ENCODE assay signal across 8 mouse cellular contexts in genomic region chr9:57774168-57774567, GRCm38 (mm10). TPM values are rescaled to one million over a fixed set of nuclear protein-coding genes. Genes with fewer than 3 reads are reported as not detected.
DNase-seq lines count a peak whose midpoint lies in the region; ATAC-seq and TF ChIP-seq lines count a peak whose summit lies in the region.
"Had no signal": no experiment of that assay in that cellular context is flagged by ENCODE, and none has a peak within 500 bp of the region (broad histone marks: within the 10 kb centered on the region; RNA-seq: fewer than 3 reads in every experiment).

No protein-coding gene starts in this region.

- 13% methylated on average over 1 of the region's 1 CpGs for WGBS in hindbrain, embryonic 10.5 days
- WGBS in hindbrain, embryonic 16.5 days: 12% methylated on average over 1 of the region's 1 CpGs
- WGBS in liver, embryonic 13.5 days (ENCODE audit: insufficient replicate concordance): 3% methylated on average over 1 of the region's 1 CpGs

- TF ChIP-seq CTCF in E14TG2a.4 (conservative IDR thresholded peaks at IDR 0.05; ENCODE audit: low read length): peak; percentile 28

- peak overlapping the region; percentile 72; the same call in 1 of the 2 replicates for H3K27ac ChIP-seq in hindbrain, embryonic 10.5 days
- H3K27ac ChIP-seq in hindbrain, embryonic 16.5 days (ENCODE audit: low read depth, low read length): no peak overlapping the region
- peak overlapping the region; percentile 100 for H3K27ac ChIP-seq in liver, embryonic 13.5 days
- H3K27ac ChIP-seq: stomach, embryonic 15.5 days had no signal

- no peak for ATAC-seq in hindbrain, embryonic 16.5 days
- no peak for ATAC-seq in liver, embryonic 13.5 days (ENCODE audit: low read depth)
- ATAC-seq in granulocyte monocyte progenitor cell, adult 5-6 weeks (replicated peaks; ENCODE audit: poor library complexity, severe bottlenecking): no peak

- H3K4me2 ChIP-seq in hindbrain, embryonic 16.5 days (ENCODE audit: low read length): no peak overlapping the region
- peak overlapping the region; percentile 45 for H3K4me2 ChIP-seq in liver, embryonic 13.5 days
- H3K4me2 ChIP-seq: stomach, embryonic 15.5 days had no signal

- peaks cover 23% of the 10 kb centered on the region for H3K4me1 ChIP-seq in hindbrain, embryonic 10.5 days (replicated peaks)
- no peaks in the 10 kb centered on the region for H3K4me1 ChIP-seq in hindbrain, embryonic 16.5 days (ENCODE audit: control insufficient read depth, insufficient read depth, low read depth, low read length)
- H3K4me1 ChIP-seq in E14TG2a.4 (replicated peaks; ENCODE audit: low read depth, low read length): 0 out of 2 replicates have a peak, but pooled peaks cover 3% of the 10 kb centered on the region
- H3K4me1 ChIP-seq in liver, embryonic 13.5 days (replicated peaks): peaks cover 72% of the 10 kb centered on the region
- H3K4me1 ChIP-seq: stomach, embryonic 15.5 days had no signal

- no peak overlapping the region for H3K9ac ChIP-seq in hindbrain, embryonic 16.5 days (ENCODE audit: low read depth, low read length)
- H3K9ac ChIP-seq in liver, embryonic 13.5 days: peak overlapping the region; percentile 64
- H3K9ac ChIP-seq: stomach, embryonic 15.5 days had no signal

- no peak overlapping the region for H3K4me3 ChIP-seq in hindbrain, embryonic 10.5 days
- no peak overlapping the region for H3K4me3 ChIP-seq in hindbrain, embryonic 16.5 days (ENCODE audit: low read length)
- H3K4me3 ChIP-seq in E14TG2a.4 (replicated peaks; ENCODE audit: low read length): no peak overlapping the region
- H3K4me3 ChIP-seq in liver, embryonic 13.5 days (replicated peaks): no peak overlapping the region
- H3K4me3 ChIP-seq: stomach, embryonic 15.5 days had no signal

- DNase-seq in hindbrain, embryonic 10.5 days (ENCODE audit: low spot score): no peak
- DNase-seq in 416B (ENCODE audit: low read depth): peak; percentile 75
- DNase-seq in liver, embryonic 13.5 days: peak; percentile 47
- no peak for DNase-seq in adrenal gland, adult 2 months

- H3K36me3 ChIP-seq in hindbrain, embryonic 10.5 days: no peaks in the 10 kb centered on the region
- no peaks in the 10 kb centered on the region for H3K36me3 ChIP-seq in hindbrain, embryonic 16.5 days (ENCODE audit: control insufficient read depth, insufficient read depth, low read length)
- H3K36me3 ChIP-seq in E14TG2a.4 (ENCODE audit: insufficient read depth, low read length): no peaks in the 10 kb centered on the region
- H3K36me3 ChIP-seq in liver, embryonic 13.5 days: no peaks in the 10 kb centered on the region
- H3K36me3 ChIP-seq: stomach, embryonic 15.5 days had no signal

- no peaks in the 10 kb centered on the region for H3K27me3 ChIP-seq in hindbrain, embryonic 10.5 days (ENCODE audit: insufficient read depth, poor library complexity, severe bottlenecking)
- H3K27me3 ChIP-seq in hindbrain, embryonic 16.5 days (replicated peaks; ENCODE audit: control insufficient read depth, insufficient read depth, low read length): no peaks in the 10 kb centered on the region
- H3K27me3 ChIP-seq in E14TG2a.4 (ENCODE audit: insufficient read depth, low read length): peaks cover 16% of the 10 kb centered on the region
- no peaks in the 10 kb centered on the region for H3K27me3 ChIP-seq in liver, embryonic 13.5 days
- H3K27me3 ChIP-seq: stomach, embryonic 15.5 days had no signal

- no peaks in the 10 kb centered on the region for H3K9me3 ChIP-seq in hindbrain, embryonic 10.5 days
- no peaks in the 10 kb centered on the region for H3K9me3 ChIP-seq in hindbrain, embryonic 16.5 days (ENCODE audit: control insufficient read depth, low read length)
- no peaks in the 10 kb centered on the region for H3K9me3 ChIP-seq in E14TG2a.4 (ENCODE audit: low read length)
- no peaks in the 10 kb centered on the region for H3K9me3 ChIP-seq in liver, embryonic 13.5 days (replicated peaks)
- H3K9me3 ChIP-seq: stomach, embryonic 15.5 days had no signal

RNA-seq across cellular contexts. Expression of gene Clk3, which starts 8.5 kb away (rescaled TPM):
- 90.7 and 105 TPM in 2 replicates for polyA plus RNA-seq in hindbrain, embryonic 10.5 days (2016; fragmentation: Nextera tagmentation; extraction: Ambion mirVana)
- polyA plus RNA-seq in hindbrain, embryonic 16.5 days (2015; fragmentation: Nextera tagmentation; extraction: Ambion mirVana): 57.2 and 66.1 TPM in 2 replicates
- polyA plus RNA-seq in liver, embryonic 13.5 days (2015; fragmentation: Nextera tagmentation; extraction: Ambion mirVana): 86.2 and 97.4 TPM in 2 replicates
- total RNA-seq in adrenal gland, adult 2 months (2021): 10 to 100 TPM; 52.2 to 87.8 TPM
- 45.7 and 60.6 TPM in 2 replicates for polyA plus RNA-seq in adrenal gland, adult 2 months (2012; rRNA removed)
- 44.0 and 48.0 TPM in 2 replicates for total RNA-seq in granulocyte monocyte progenitor cell, adult 5-6 weeks (2014; fragmentation: Nextera tagmentation)
- total RNA-seq in granulocyte monocyte progenitor cell, adult 5-6 weeks (2017): 36.8 and 49.9 TPM in 2 replicates

Comparison
In these comparisons a context has a peak if more than half of its experiments do, and no peak if none do; other contexts are left out.
1. DNase-seq: peak in 416B (single experiment) and liver, embryonic 13.5 days (single experiment); none in hindbrain, embryonic 10.5 days (single experiment) and adrenal gland, adult 2 months (single experiment).